Mouse (Mus musculus) splenic B cell, adult 2 months (primary cell): ENCODE measurements around the gene Gm9945.

Experiments
- DNase-seq: peaks from one replicate; pipeline ENCODE4 v3.0.0-alpha.2; 2011; ENCODE audit warnings: low read depth, low spot score
- H3K27me3 ChIP-seq: 2 replicates; pipeline ENCODE4 v1.6.1; 2012; ENCODE audit warnings: mild to moderate bottlenecking, low read length, moderate library complexity, mixed read lengths; ENCODE audit not compliant: control insufficient read depth, poor library complexity, insufficient read depth, severe bottlenecking
- H3K36me3 ChIP-seq: 2 replicates; pipeline ENCODE4 v1.6.1; 2012; ENCODE audit warnings: mild to moderate bottlenecking, low read length, moderate library complexity, mixed read lengths; ENCODE audit not compliant: control insufficient read depth, poor library complexity, insufficient read depth, severe bottlenecking

The Gm9945 gene

DNA sequence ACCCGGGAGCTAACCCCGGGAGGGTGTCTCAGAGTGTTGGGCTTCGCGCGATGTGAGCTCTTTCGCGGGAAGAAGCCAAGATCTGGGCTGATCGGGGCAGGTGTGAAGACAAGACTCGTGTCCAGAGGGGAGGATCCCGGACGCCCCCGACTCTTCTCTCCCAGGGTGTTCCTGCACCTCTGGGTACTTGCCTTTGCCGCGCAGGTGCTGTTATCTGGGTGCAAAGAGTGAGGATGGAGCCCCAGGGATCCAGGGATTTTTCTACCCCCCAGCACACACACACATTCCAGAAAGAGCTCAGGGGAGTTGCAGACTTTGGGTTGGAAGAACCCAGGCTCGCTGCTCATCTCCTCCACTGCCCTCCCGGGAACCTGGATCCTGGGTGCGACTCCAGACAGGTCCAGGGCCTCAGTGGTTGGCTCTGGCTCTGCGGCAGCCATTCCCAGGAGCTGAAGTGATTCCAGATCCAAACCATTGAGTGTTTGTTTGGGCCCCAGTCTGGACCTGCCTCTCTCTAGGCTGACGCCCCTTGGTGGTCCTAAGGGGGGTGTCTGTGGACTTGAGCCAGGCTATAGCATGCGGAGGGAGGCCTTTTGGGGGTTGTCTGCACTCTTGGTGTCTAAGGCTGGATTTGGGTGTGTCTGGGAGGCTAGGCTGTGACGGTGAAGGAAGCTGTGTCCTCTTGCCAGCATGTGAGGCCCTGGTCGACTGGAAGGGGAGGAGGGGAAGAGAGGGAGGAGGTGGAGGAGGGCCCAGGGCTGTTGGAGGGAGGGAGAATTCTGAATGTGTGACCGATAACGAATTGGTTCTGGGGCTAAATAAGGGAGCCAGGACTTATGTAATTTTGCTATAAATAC lies 40.4 kb downstream of the Gm9945 start:
- no peak for DNase-seq
- Histone ChIP-seq H3K27me3 (no peaks in the 10 kb centered on the region), H3K36me3 (no peaks in the 10 kb centered on the region)

DNA sequence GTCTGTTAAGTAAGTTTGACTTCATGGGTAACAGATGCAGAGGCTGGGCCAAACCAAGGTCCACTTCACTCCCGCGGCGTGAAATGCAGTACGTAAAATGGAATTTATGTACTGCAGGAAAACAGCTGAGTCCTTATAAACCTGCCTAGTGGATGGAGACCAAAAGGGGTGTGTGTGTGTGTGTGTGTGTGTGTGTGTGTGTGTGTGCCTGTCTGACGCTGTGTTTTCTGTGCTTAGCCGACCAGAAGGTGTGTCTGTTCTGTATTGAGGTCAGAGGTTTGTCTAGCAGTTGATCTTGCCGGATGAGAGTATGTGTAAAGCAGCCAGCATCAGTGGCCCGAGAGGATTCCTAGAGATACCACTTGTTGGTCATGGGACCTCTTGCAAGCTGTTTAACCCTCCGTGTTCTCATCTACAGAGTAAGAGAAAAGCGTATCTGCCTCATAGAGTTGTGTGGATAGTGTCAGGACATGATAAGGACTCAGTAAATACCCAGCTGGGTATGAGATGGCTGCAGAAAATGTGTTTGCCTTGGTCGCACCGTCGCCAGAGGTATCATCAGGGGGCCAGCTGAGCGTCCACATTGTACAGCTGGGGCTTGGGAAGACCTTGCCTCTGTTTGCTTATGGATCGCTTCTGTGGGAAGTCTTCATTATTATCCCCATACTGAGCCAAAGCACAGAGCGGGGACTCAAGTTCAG lies 41.3 kb downstream of the Gm9945 start:
- no peak for DNase-seq
- H3K36me3 ChIP-seq, result no peaks in the 10 kb centered on the region
- H3K27me3 ChIP-seq, result no peaks in the 10 kb centered on the region

DNA sequence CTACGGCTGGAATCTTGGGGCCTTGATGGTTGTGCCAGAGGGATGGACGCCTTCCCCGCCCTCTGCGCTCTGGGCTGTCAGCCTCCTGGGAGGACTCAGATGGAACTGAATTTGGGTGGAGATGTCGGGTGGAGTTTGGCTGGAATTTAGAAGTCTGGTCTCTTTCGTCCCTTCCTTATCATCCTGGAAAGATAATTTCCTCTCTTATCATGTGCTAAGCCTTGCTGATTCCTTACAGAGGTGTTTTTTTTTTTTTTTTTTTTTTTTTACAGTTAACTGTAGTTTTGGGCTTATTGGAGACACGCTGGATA lies 41.8 kb downstream of the Gm9945 start:
- no peaks in the 10 kb centered on the region for H3K27me3 ChIP-seq
- no peak for DNase-seq
- H3K36me3 ChIP-seq, result no peaks in the 10 kb centered on the region

DNA sequence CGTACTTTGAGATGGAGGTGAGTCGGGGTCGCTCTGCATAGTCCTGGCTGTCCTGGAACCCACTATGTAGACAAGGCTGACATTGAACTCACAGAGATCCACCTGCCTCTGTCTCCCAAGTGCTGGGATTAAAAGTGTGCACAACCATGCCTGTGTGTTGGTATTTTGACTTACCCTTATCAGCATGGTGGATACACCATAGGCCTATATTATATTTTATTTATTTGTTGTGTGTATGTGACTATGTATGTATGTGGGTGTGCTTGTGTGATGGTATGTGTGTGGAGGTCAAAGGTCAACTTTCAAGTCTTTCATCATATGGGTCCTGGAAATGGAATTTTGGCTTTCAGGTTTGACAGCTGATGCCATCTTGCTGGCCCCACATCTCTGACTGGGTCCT lies 42.4 kb downstream of the Gm9945 start:
- DNase-seq, result no peak
- H3K36me3 ChIP-seq, result no peaks in the 10 kb centered on the region

DNA sequence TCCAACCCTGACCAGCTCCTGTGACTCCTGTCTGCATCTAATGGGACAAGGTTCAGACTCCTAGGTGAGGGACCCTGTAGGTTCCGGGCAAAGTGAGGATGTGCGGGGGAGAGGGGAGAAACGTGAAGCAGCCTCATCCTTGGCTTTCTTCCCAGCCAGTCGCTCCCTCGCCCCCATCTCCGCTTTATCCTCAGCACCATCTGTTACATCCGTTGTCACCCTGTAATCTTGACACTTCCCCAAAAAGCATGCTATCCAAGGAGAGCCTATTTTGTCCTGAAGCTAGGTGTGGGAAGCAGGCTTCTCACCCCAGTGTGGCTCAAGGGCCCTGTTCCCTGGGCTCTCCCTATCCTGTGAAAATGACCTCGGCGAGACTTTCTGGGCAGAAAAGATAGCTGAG lies 43.0 kb downstream of the Gm9945 start:
- DNase-seq, result no peak
- no peaks in the 10 kb centered on the region for H3K27me3 ChIP-seq
- no peaks in the 10 kb centered on the region for H3K36me3 ChIP-seq

More for the DNA sequence above, 42.4 kb downstream of the Gm9945 start:
- no peaks in the 10 kb centered on the region for H3K27me3 ChIP-seq

DNA sequence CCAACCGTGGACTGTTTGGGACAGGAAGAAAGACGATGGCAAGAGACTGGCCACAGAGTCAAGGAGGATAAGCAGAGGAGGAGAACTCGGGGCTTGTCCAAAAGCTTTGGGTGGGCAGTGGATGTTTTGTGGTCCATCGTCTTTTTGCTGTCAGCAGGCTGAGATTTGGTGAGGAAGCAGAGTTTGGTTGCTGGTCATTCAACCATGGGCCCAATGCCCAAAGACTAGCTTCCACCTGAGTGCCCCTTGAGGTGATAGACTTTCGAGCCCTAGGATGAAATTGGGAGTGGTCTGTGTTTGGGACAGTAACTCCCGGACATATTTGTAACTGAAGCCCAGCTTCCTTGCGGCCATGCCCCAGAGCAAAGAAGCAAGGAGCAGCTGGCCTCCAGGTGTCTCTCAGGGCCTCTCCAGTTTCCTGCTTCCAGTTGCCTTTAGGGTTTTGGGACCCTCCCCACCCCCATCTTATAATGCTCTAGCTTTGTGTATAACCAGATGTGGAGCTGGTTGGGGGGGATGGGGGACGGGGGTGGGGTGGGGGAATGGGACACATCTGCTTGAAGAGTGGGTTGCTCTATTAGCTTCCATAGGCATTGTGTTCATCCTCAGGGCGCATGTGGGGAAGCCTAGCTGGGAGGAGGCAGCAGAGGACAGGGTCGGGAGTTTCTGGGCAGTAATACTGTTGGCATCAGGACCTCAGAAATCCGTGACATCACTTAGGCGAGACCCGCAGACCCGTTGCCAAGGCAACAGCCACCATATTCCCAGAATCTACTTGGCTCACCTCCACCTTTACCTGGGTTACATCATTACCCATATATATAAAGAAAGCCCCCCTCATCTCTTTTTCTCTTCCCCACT lies 43.8 kb downstream of the Gm9945 start:
- DNase-seq, result no peak
- Histone ChIP-seq H3K36me3 (no peaks in the 10 kb centered on the region), H3K27me3 (no peaks in the 10 kb centered on the region)

DNA sequence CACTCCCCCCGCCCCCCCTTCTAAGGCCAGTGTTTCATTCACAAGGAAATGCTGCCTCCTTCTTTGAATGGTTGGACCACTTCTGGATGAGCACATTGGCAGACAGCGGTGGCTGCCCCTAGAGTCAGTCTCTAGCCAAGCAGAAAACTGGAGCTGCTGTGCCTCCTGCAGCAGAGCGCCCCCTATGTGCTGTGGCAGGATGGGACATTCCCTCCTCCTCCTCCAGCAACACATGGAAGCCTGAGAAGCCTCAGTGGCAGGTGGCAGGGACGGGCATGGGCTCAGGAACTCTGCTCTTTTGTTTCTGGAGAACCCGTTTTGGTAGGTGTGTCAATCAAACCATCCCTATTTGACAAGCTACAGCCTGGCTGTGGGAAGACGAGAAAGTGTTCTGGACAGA lies 44.9 kb downstream of the Gm9945 start:
- Histone ChIP-seq H3K27me3 (no peaks in the 10 kb centered on the region), H3K36me3 (no peaks in the 10 kb centered on the region)
- peak; percentile 11 for DNase-seq

DNA sequence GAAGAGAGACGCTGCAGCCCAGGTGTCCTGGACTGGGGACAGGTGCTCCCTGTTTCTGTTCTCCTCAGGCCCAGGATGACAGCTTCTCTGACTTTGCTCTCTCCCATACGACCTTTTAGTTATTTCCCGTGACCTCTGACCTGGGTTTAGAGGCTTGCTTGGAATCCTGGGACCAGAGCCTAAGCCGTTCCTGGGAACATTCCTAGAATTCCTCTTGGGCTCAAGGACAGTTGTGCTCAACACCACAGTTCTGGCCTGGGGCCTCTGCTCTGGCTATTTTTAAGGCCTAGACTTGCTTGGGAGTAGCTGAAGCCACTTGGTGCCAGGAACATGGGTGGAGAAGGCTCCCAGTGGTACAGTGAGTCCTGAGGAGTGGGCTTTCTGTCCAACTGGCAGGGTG lies 45.5 kb downstream of the Gm9945 start:
- Histone ChIP-seq H3K27me3 (no peaks in the 10 kb centered on the region), H3K36me3 (no peaks in the 10 kb centered on the region)
- no peak for DNase-seq

DNA sequence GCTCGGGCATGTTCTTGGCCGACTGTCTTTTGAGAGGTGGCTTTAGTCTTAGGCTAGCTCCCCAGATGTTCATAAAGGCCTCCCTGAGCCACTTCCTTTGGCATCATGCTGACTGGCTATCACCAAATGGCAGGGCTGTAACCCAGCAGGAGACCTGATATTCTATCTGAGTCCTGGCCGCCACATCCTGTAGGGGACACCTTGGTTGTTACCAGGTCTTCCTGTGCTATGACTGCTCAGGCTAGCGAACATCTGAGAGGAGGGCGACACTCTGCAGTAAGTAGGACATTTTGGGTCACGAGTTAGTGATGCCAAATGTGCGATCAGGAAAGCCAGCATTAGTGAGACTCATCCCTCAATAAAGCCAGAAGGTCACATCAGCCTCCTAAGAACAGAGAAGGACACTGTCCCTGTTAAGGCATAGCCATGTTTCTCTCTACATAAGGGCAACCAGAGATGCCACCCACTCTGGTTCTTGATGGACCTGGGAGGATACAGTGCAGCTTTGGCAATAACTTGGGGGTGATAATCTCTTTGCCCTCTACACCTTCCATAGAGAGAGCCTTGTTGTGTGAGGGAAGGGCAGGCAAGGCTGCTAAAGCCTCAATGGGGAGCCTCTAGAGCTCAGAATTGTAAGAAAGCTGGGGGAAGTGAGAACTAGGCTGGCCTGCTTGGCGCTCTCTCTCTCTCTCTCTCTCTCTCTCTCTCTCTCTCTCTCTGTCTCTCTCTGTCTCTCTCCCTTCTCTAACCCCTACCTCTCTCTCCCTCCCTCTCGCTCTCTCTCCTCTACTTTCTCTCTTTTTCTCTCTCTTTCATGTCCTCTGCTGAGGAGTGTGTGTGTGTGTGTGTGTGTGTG lies 48.7 kb downstream of the Gm9945 start:
- no peaks in the 10 kb centered on the region for H3K27me3 ChIP-seq
- no peak for DNase-seq
- no peaks in the 10 kb centered on the region for H3K36me3 ChIP-seq

DNA sequence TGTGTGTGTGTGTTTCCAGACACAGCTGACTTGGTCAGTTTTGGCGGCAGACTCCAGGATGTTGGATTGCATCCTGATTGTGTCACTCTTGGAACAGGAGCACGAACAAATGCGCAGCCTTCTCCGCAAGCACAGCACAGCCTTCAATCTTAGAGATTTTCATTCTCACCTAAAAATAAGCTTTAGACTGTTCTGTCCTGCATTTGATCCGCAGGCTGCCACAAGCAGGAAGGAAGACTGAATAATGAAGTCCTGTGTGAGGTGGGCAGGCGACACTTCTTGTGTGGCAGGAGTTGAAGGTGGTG lies 49.2 kb downstream of the Gm9945 start:
- DNase-seq, result no peak
- H3K36me3 ChIP-seq, result no peaks in the 10 kb centered on the region
- no peaks in the 10 kb centered on the region for H3K27me3 ChIP-seq

DNA sequence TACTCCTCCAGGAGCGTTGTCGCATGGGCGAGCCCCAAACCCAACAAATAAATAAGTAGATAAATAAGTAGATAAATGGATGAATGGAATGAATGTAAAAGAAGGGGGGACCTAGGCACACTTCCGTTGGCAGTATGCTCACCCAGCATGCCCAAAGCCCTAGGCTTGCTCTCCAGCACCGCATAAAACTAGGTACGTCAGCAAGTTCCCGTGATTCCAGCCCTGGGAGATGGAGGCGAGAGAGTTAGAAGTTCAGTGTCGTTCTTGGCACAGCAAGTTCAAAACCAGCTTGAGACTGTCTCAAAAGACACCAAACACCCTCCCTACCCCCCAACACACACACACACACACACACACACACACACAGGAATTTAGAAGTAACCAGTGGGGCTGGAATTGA lies 50.0 kb downstream of the Gm9945 start:
- no peak for DNase-seq
- H3K36me3 ChIP-seq, result no peaks in the 10 kb centered on the region
- H3K27me3 ChIP-seq, result no peaks in the 10 kb centered on the region
